Mouse (Mus musculus) MN1 (cell line): ENCODE data around the gene Ccdc127.
A peak's percentile ranks its signal among the peaks of the same experiment; 100 is the strongest.

Experiments used
- DNase-seq: peaks from one replicate; pipeline ENCODE4 v3.0.0-alpha.2; 2016; ENCODE audit warnings: low spot score

Ccdc127 gene

GRCm38 (mm10) chr13:74390371-74390990, 40.4 kb downstream of the Ccdc127 start, which contains the start of gene Zfp72:
Zfp72 (minus strand) TSS chr13:74390836.
- DNase-seq: peak; percentile 42

GRCm38 (mm10) chr13:74391156-74391555, 41.0 kb downstream of the Ccdc127 start:
- DNase-seq: no peak

DNA sequence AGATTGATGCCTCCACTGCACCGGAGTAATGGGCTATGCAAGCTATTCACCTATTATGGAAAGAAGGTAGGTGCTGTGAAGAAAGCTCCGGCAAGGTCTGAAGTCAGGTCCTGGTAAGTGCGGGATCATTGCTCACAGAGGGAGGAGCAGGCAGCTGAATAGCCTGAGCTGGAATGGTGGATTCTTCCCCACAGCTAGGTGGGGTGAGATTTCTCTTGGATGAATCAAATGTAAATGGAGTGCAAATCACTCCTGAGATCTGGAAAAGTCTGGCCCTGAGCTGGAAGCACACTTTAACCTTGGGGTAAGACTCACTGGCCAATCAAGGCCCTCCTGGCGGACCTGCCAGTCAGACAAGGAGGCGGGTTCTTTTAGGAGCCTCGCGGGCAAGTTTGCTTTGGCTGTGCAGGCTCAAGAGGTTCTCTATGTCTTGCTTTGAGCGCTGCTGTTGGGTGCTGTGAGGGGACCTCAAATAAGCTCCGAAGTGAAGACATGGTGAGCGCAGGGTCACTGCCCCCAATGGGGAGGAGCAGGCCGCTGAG, 49.3 kb downstream of the Ccdc127 start, which contains the start of gene Ftl1-ps1:
Ftl1-ps1 (plus strand) TSS at position 397 of the 542 bp plus-strand sequence.
- no peak for DNase-seq
